Mouse (Mus musculus) thymus, adult 2 months (tissue): ENCODE measurements around the gene Rpl9-ps6. TPM values are rescaled to one million over a fixed set of nuclear protein-coding genes. Genes with fewer than 3 reads are reported as not detected.

ENCODE experiments used
- DNase-seq: peaks from one replicate; pipeline ENCODE4 v3.0.0; 2021
- H3K27ac ChIP-seq: fragments of 200-500 bp; 2 replicates; pipeline ENCODE4 v1.5.1; 2012; ENCODE audit warnings: low read length, control low read depth; ENCODE audit not compliant: control insufficient read depth, insufficient read depth
- H3K27me3 ChIP-seq: fragments of 200-500 bp; 2 replicates; pipeline ENCODE4 v1.6.1; 2012; ENCODE audit warnings: mild to moderate bottlenecking, low read length, moderate library complexity, mixed read lengths; ENCODE audit not compliant: control insufficient read depth, insufficient read depth
- H3K36me3 ChIP-seq: fragments of 200-500 bp; 2 replicates; pipeline ENCODE4 v1.6.1; 2012; ENCODE audit warnings: mild to moderate bottlenecking, low read length, moderate library complexity; ENCODE audit not compliant: control insufficient read depth, insufficient read depth
- H3K4me1 ChIP-seq: fragments of 200-500 bp; replicated peaks from 2 replicates; pipeline ENCODE4 v1.6.1; 2012; ENCODE audit warnings: low read length; ENCODE audit not compliant: control insufficient read depth, insufficient read depth
- H3K4me3 ChIP-seq: fragments of 200-500 bp; 2 replicates; pipeline ENCODE4 v1.5.1; 2012; ENCODE audit warnings: mild to moderate bottlenecking, low read length, control low read depth, moderate library complexity; ENCODE audit not compliant: control insufficient read depth, insufficient read depth
- CTCF ChIP-seq: fragments of 200-500 bp; IDR thresholded peaks from 2 replicates; pipeline ENCODE4 v1.5.1; 2012; ENCODE audit warnings: mild to moderate bottlenecking, control low read depth, low read length, moderate library complexity, borderline replicate concordance; ENCODE audit not compliant: control insufficient read depth, poor library complexity, insufficient read depth; ENCODE audit errors: extremely low read depth
- POLR2A ChIP-seq: fragments of 200-500 bp; IDR thresholded peaks from 2 replicates; pipeline ENCODE4 v1.6.1; 2012; ENCODE audit warnings: mild to moderate bottlenecking, low read length, control low read depth, moderate library complexity; ENCODE audit not compliant: control insufficient read depth, poor library complexity, insufficient read depth; ENCODE audit errors: extremely low read depth
- whole genome bisulfite sequencing: fragments of 180-500 bp; shearing (Covaris S2); methylation state at CpG from one replicate; pipeline ENCODE4 v1.1.7; 2018; 5-methylcytosine and 5-hydroxymethylcytosine counted together
- polyA plus RNA-seq: library from polyadenylated mRNA; depleted of rRNA; stranded (reverse); fragments of >200 nt; gene quantifications from 2 replicates; pipeline ENCODE4 v1.2.3, GENCODE M21; 2012

The Rpl9-ps6 gene
- polyA plus RNA-seq, 1 experiment, result 8.0 TPM

DNA sequence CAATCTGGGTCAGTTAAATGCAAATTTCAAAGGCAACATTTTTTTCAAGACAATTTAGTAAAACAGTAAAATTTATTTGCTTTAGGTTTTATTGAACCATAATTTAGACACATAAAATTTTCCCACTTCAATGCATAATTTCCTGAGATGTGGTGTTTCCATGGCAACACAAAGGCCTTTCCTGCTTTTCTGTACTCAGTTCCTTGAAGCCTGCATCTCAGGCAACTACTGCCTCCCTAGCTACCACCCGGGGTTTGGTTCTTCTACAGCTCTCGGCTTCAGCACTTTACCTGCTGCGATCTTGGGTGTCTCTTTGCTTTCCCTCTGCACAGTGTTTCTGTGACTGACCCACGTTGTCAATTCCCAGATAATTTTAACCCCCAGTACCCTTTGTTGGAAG, 14.1 kb downstream of the Rpl9-ps6 start:
- H3K4me3 ChIP-seq, result no peak overlapping the region
- DNase-seq, result no peak
- WGBS, result 86% methylated on average over 4 of the region's 4 CpGs
- no peak overlapping the region for H3K27ac ChIP-seq
- H3K36me3 ChIP-seq, result no peaks in the 10 kb centered on the region
- peaks cover 3% of the 10 kb centered on the region for H3K4me1 ChIP-seq
- no peak for TF ChIP-seq POLR2A
- no peaks in the 10 kb centered on the region for H3K27me3 ChIP-seq

DNA sequence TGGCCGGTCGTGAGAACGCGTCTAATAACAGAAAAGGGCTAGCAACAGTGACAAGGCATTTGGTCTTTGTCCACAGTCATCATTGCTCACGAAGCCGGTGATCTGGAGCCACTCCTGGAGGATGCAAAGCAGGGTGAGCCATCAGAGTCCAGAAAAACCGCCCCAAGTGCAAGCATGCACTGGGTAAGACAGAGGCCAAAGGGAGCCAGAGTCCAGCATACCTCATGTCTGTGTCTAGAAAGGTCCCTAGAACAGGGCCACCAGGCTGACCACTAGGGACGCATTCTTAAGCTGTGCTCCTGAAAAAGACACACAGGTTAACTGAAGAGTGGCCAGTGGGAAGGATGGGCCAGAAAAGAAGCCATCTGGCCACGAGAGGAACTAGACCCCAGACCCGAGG, 17.4 kb downstream of the Rpl9-ps6 start:
- Histone ChIP-seq H3K4me3 (no peak overlapping the region), H3K27me3 (no peaks in the 10 kb centered on the region), H3K4me1 (no peaks in the 10 kb centered on the region), H3K36me3 (no peaks in the 10 kb centered on the region), H3K27ac (no peak overlapping the region)
- DNase-seq, result no peak
- 97% methylated on average over 10 of the region's 10 CpGs for WGBS
- TF ChIP-seq POLR2A (no peak), CTCF (no peak)

- Histone ChIP-seq H3K27me3 (no peaks in the 10 kb centered on the region), H3K4me3 (no peak overlapping the region), H3K4me1 (no peaks in the 10 kb centered on the region), H3K36me3 (no peaks in the 10 kb centered on the region), H3K27ac (no peak overlapping the region)
- WGBS, result 97% methylated on average over 11 of the region's 11 CpGs
- peak; percentile 39 for DNase-seq
- TF ChIP-seq CTCF (no peak), POLR2A (no peak)
These were observed 24.8 kb downstream of the Rpl9-ps6 start for GRCm38 (mm10) chr19:32441568-32441967.

GRCm38 (mm10) chr19:32439356-32439755, 27.0 kb downstream of the Rpl9-ps6 start:
- no peaks in the 10 kb centered on the region for H3K36me3 ChIP-seq
- TF ChIP-seq CTCF, result no peak
- TF ChIP-seq POLR2A, result no peak
- WGBS, result 96% methylated on average over 2 of the region's 2 CpGs
- H3K4me1 ChIP-seq, result no peaks in the 10 kb centered on the region
- H3K27ac ChIP-seq, result no peak overlapping the region
- no peak for DNase-seq
- no peak overlapping the region for H3K4me3 ChIP-seq
- H3K27me3 ChIP-seq, result no peaks in the 10 kb centered on the region

GRCm38 (mm10) chr19:32425856-32426255, 40.5 kb downstream of the Rpl9-ps6 start:
- WGBS, result 98% methylated on average over 3 of the region's 3 CpGs
- Histone ChIP-seq H3K27ac (no peak overlapping the region), H3K27me3 (no peaks in the 10 kb centered on the region), H3K4me3 (no peak overlapping the region), H3K36me3 (no peaks in the 10 kb centered on the region), H3K4me1 (no peaks in the 10 kb centered on the region)
- DNase-seq, result no peak
- TF ChIP-seq CTCF (no peak), POLR2A (no peak)

DNA sequence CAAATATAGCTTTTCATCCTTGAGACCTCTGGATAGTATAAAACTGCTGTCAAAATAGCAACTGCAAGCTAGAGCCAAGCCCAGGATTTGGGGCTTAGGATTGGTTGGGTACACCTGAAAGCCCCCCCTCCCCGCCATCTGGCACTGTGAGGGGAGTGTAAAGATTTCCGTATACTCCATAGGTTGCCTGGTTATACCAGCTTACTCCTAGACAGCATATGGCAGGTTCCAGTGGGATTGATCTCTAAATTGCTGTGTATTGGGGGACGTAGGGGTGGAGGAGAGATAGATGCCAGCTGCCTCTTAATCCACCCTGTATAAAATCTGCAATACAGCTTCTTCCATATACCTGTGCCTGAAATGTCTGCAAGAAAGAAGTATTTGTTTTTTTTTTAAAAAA, 41.7 kb downstream of the Rpl9-ps6 start:
- Histone ChIP-seq H3K27ac (no peak overlapping the region), H3K36me3 (no peaks in the 10 kb centered on the region), H3K4me3 (no peak overlapping the region), H3K4me1 (no peaks in the 10 kb centered on the region), H3K27me3 (no peaks in the 10 kb centered on the region)
- no peak for DNase-seq
- 98% methylated on average over 3 of the region's 3 CpGs for WGBS
- TF ChIP-seq POLR2A, result no peak
- no peak for TF ChIP-seq CTCF

DNA sequence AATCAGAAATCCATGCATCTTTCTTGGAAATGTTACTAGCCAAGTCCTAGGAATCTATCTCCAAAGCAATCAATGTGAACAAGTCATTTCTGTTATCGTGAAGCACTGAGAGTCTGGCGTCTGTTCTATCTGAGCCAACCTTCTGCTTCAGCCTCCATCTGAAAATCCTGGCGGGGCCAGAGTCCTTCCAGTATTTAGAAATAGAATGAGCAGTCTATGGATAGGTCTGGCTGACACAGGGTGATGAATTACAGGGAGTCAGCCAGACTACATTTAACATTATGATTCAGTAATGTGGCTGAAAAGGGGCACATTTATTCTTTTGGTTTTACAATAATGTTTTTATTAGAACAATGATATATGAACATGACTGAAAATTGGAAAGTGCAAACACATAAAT, 47.3 kb downstream of the Rpl9-ps6 start:
- no peaks in the 10 kb centered on the region for H3K4me1 ChIP-seq
- WGBS, result 93% methylated on average over 3 of the region's 3 CpGs

More for the DNA sequence above, 47.3 kb downstream of the Rpl9-ps6 start:
- no peak for TF ChIP-seq CTCF
- TF ChIP-seq POLR2A, result no peak
- no peaks in the 10 kb centered on the region for H3K27me3 ChIP-seq
- no peak overlapping the region for H3K4me3 ChIP-seq
- no peak overlapping the region for H3K27ac ChIP-seq
- DNase-seq, result no peak
- no peaks in the 10 kb centered on the region for H3K36me3 ChIP-seq
